Mouse (Mus musculus) liver, adult 2 months (tissue): ENCODE measurements at regions not wholly inside any gene's neighbourhood (a gene's known extent, or its start where the extent isn't known, plus 50 kb on each side); places are given as distances from the start of the nearest gene placed in this dataset.

Experiments
- CTCF ChIP-seq: fragments of 200-500 bp; IDR thresholded peaks from 2 replicates; pipeline ENCODE4 v1.5.1; 2011; ENCODE audit warnings: low read depth, low read length, control low read depth
- POLR2A ChIP-seq: fragments of 200-500 bp; IDR thresholded peaks from 2 replicates; pipeline ENCODE4 v1.6.1; 2011; ENCODE audit warnings: low read length, control low read depth; ENCODE audit not compliant: insufficient read depth; ENCODE audit errors: extremely low read depth

GRCm38 (mm10) chr1:56395832-56396231 lies 241.4 kb downstream of the Hsfy2 start:
- TF ChIP-seq CTCF (no peak), POLR2A (no peak)
